Mouse (Mus musculus) urinary bladder, postnatal 25 days (tissue): Measurements from ENCODE around the gene Camkk2.

Source experiments
- DNase-seq: peaks from one replicate; pipeline ENCODE4 v3.0.0; 2022; ENCODE audit warnings: low spot score

The Camkk2 gene

GRCm38 (mm10) chr5:122698701-122699060 lies 80.5 kb downstream of the Camkk2 start:
- DNase-seq, result no peak

DNA sequence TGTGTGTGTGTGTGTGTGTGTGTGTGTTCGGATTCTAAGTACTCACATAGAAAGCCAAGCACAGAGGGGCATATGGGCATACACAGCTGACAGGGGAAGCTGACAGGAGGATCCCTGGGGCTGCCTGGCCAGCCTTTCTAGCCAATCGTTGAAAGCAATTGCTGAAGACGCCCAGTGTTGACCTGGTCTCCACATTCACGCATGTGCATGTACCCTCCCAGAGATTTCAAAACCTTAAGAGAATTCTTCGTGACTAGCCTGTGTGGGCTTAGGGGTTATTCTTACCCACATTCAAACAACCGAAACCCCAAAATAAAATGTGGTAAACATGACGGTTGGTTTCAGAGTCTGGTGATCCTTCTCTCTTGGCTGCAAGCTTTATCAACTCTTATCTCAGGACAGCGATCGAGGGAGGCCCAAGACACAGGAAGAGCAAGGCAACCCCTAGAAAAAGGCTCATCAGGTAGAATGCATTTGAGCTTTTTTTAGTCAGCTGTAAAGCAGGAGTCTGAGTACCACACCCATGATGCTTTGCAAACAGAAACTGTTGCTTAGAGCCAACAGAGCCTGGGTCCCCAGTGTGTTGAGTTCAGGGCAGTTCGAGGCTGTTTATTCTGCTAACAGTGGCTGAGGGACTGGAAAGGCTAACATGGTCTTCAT lies 81.0 kb downstream of the Camkk2 start:
- no peak for DNase-seq

DNA sequence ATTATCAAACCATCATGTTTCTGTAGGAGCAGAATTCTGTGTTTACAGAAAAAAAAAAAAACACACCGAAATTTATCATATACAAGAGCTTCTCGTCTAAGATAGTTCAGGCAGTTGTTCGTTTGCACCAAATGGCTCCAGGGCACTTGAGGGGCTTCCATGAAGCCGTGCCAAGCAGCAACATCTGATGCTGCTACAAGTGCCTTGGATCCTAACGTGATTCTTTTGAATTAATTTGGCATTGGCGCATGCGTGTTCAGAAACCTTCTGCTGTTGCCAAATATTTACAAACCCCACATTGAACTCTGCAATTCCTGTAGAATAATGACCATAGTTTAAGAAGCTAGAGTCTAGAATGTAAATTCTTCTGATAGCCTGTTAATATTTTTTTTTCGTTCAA lies 83.7 kb downstream of the Camkk2 start:
- no peak for DNase-seq

DNA sequence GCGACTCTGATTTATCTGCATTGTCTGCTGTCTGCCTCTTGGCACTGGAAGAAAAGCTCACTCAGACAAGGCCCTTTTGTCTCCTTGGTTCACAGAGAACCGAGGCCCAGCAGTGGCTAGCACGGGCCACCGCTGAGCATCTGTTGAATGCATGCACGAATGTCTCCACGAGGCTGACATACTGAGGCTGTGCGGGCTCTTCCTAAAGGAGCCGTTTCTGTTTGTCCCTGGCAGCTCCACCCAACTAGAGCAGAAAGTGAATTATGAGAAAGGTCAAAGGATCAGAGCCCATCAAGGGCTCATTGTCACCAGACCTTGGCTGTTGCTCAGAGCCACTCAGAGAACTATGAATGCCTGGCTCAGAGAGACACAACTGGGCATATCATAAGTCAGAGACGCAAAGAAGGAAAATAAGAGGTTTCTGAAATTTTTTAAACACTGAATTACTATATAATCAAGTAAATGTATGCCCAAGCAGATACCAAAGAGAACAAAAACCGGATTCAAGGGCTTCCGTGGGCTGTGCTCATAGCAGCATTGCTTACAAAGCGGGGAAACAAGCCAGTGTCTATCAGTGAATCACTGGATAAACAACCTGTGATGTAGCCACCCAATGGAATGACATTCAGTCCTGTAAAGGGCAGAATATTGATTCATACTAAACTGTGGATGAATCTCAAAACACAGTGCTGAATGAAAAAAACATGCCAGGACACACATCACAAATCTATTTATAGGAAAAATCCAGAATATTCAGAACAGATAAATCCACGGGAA lies 85.6 kb downstream of the Camkk2 start:
- DNase-seq, result no peak

- DNase-seq, result no peak
These were observed 88.7 kb downstream of the Camkk2 start for GRCm38 (mm10) chr5:122690486-122690885.

DNA sequence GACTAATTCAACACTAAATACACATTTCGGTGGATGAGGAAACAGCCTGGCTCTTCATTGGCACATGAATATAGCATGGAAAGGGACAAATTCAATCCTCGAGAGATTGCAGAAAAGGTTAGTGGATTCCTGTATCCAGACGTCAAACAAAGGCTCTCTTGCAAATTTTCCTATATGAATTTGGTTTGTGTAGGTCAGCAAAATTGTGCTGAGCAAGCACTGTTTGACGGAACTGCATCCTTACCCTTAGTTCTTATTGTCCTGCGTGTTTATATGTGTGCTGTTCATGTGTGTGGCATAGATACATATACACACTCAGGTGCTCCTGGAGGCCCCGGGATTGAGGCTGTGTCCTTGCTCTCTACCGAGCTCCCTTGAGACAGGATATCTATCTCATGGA lies 90.1 kb downstream of the Camkk2 start:
- no peak for DNase-seq

DNA sequence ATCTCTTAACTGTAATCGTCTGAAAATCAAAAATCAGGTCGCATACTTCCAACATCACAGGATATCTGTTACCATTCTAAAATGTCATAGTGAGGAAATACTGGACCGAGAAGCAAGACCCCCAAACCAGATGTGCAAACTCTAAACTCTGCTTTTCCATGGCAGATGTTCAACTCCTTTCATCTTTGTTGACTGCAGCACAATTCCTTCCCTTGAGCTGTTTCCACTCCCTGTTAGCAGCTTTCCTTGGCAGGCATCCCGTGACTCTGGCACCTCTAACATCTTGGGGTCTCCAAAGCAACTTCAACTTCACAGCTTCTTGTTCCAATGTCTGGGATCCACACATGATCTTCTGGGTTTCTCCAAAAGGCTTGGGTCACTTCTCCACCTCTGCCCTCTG lies 91.8 kb downstream of the Camkk2 start:
- DNase-seq, result no peak

DNA sequence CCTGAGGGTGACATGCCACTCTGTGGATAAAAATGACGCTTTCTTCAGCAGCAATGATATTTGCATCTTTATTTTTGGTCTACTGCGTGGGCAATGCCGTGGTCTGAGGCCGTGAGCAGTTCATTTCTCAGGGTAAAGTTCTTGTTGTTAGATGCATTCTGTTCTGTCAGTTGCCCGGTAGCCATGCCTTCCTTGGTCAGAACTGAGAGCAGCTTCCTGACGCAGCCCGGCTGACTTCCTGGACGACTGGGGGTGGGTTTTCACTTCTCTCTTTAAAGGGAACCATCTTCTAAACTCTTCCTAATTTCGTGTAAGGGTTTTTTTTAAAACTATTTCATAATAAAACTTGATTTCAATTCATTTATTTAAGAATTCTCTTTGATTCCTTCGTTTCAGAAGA lies 95.3 kb downstream of the Camkk2 start:
- DNase-seq, result no peak

- no peak for DNase-seq
These were observed 97.9 kb downstream of the Camkk2 start for GRCm38 (mm10) chr5:122681276-122681675.
